Comparison of ENCODE assay signal across 16 mouse cellular contexts in the genomic region with DNA sequence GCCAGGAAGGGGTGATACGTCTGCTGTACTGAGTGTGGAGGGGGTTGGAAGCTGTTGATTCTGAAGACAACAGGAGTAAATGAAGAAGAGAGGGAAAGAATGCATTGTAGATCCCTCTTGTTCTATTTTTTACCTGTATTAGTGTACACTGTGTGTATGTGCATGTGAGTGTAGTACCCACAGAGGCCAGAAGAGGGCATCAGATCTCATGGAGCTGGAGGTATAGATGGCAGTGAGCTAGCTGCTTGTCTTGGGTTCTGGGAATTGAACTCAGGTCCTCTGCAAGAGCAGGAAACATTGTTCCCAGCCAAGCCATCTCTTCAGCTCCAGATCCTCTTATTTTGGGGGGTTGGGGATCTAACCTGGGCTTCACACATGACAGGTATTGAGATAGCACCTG. TPM values are rescaled to one million over a fixed set of nuclear protein-coding genes. Genes with fewer than 3 reads are reported as not detected.
DNase-seq lines count a peak whose midpoint lies in the region; ATAC-seq and TF ChIP-seq lines count a peak whose summit lies in the region.
"Had no signal": no experiment of that assay in that cellular context is flagged by ENCODE, and none has a peak within 500 bp of the region (broad histone marks: within the 10 kb centered on the region; RNA-seq: fewer than 3 reads in every experiment).

No protein-coding gene starts in this region.

- 96% methylated on average over 1 of the region's 1 CpGs for WGBS in liver, adult 2 months
- 92% methylated on average over 1 of the region's 1 CpGs for WGBS in liver, embryonic 12.5 days (ENCODE audit: insufficient replicate concordance)
- 93% methylated on average over 1 of the region's 1 CpGs for WGBS in midbrain, embryonic 14.5 days

- ATAC-seq in liver, embryonic 12.5 days, result no peak
- no peak for ATAC-seq in midbrain, embryonic 14.5 days (ENCODE audit: low FRiP score, low TSS enrichment)

- intact Hi-C loops in gastrocnemius, adult 2 months (cut with DNase I), result no loop called here

- H3K27me3 ChIP-seq in liver, adult 2 months (ENCODE audit: control insufficient read depth, insufficient read depth, low read length), result no peaks in the 10 kb centered on the region
- H3K27me3 ChIP-seq in liver, embryonic 12.5 days (replicated peaks), result no peaks in the 10 kb centered on the region
- H3K27me3 ChIP-seq in E14TG2a.4 (ENCODE audit: insufficient read depth, low read length), result no peaks in the 10 kb centered on the region
- no peaks in the 10 kb centered on the region for H3K27me3 ChIP-seq in midbrain, embryonic 14.5 days (ENCODE audit: control insufficient read depth, insufficient read depth, low read length)
- H3K27me3 ChIP-seq: heart, embryonic 15.5 days; hindbrain, embryonic 13.5 days; lung, embryonic 15.5 days had no signal

- H3K9ac ChIP-seq in liver, adult 2 months (ENCODE audit: low read depth, low read length), result no peak overlapping the region
- H3K9ac ChIP-seq in liver, embryonic 12.5 days, result no peak overlapping the region
- no peak overlapping the region for H3K9ac ChIP-seq in midbrain, embryonic 14.5 days (replicated peaks; ENCODE audit: low read length)
- H3K9ac ChIP-seq: heart, embryonic 15.5 days; hindbrain, embryonic 13.5 days; lung, embryonic 15.5 days had no signal

- H3K4me2 ChIP-seq in liver, embryonic 12.5 days, result no peak overlapping the region
- no peak overlapping the region for H3K4me2 ChIP-seq in midbrain, embryonic 14.5 days (ENCODE audit: low read length)
- H3K4me2 ChIP-seq: heart, embryonic 15.5 days; hindbrain, embryonic 13.5 days; lung, embryonic 15.5 days had no signal

- peak; percentile 49 for TF ChIP-seq CTCF in gastrocnemius, adult 2 months (IDR thresholded peaks at IDR 0.05)
- peak; percentile 45 for TF ChIP-seq CTCF in liver, adult 2 months (IDR thresholded peaks at IDR 0.05; ENCODE audit: low read depth, low read length)
- TF ChIP-seq CTCF in E14TG2a.4 (conservative IDR thresholded peaks at IDR 0.05; ENCODE audit: low read length), result peak; percentile 57

- DNase-seq in gastrocnemius, adult 2 months, result no peak
- no peak for DNase-seq in gastrocnemius, postnatal 10 days
- DNase-seq in liver, adult 2 months (ENCODE audit: extremely low read depth, low read depth, low spot score), result no peak
- DNase-seq in induced T-regulatory cell, adult 2 months (ENCODE audit: low read depth), result peak; percentile 31
- DNase-seq in spleen, postnatal 4 days (ENCODE audit: low spot score in 2 of 2), result no peak
- no peak for DNase-seq in midbrain, embryonic 14.5 days
- DNase-seq: cerebellum, adult 9-10 months; kidney, adult 9 months; layer of hippocampus, adult 9-11 months; left cerebral cortex, postnatal 4 days; right cerebral cortex, postnatal 25 days had no signal

- H3K9me3 ChIP-seq in liver, embryonic 12.5 days (replicated peaks), result peaks cover 6% of the 10 kb centered on the region; the same call in 1 of the 2 replicates
- peaks cover 5% of the 10 kb centered on the region for H3K9me3 ChIP-seq in E14TG2a.4 (ENCODE audit: low read length)
- H3K9me3 ChIP-seq in midbrain, embryonic 14.5 days (ENCODE audit: control insufficient read depth, low read length), result no peaks in the 10 kb centered on the region; the same call in 1 of the 2 replicates
- H3K9me3 ChIP-seq: heart, embryonic 15.5 days; hindbrain, embryonic 13.5 days; lung, embryonic 15.5 days had no signal

- peaks cover 21% of the 10 kb centered on the region for H3K4me1 ChIP-seq in liver, adult 2 months (ENCODE audit: control insufficient read depth, insufficient read depth, low read length)
- H3K4me1 ChIP-seq in liver, embryonic 12.5 days, result no peaks in the 10 kb centered on the region
- peaks cover 18% of the 10 kb centered on the region; the same call in 1 of the 2 replicates for H3K4me1 ChIP-seq in E14TG2a.4 (replicated peaks; ENCODE audit: low read depth, low read length)
- no peaks in the 10 kb centered on the region for H3K4me1 ChIP-seq in midbrain, embryonic 14.5 days (ENCODE audit: control insufficient read depth, insufficient read depth, low read length)

- no peak overlapping the region for H3K4me3 ChIP-seq in gastrocnemius, adult 2 months
- no peak overlapping the region for H3K4me3 ChIP-seq in liver, adult 2 months (ENCODE audit: insufficient read depth, low read depth, low read length)
- H3K4me3 ChIP-seq in liver, embryonic 12.5 days, result no peak overlapping the region
- H3K4me3 ChIP-seq in E14TG2a.4 (replicated peaks; ENCODE audit: low read length), result no peak overlapping the region
- H3K4me3 ChIP-seq in midbrain, embryonic 14.5 days (replicated peaks; ENCODE audit: low read depth, low read length), result no peak overlapping the region
- H3K4me3 ChIP-seq: heart, embryonic 15.5 days; hindbrain, embryonic 13.5 days; lung, embryonic 15.5 days had no signal

- no peak overlapping the region for H3K27ac ChIP-seq in gastrocnemius, adult 2 months
- no peak overlapping the region for H3K27ac ChIP-seq in liver, adult 2 months (replicated peaks; ENCODE audit: insufficient read depth, low read depth, low read length)
- H3K27ac ChIP-seq in liver, embryonic 12.5 days, result no peak overlapping the region
- no peak overlapping the region for H3K27ac ChIP-seq in midbrain, embryonic 14.5 days (replicated peaks; ENCODE audit: low read depth, low read length)
- H3K27ac ChIP-seq: heart, embryonic 15.5 days; hindbrain, embryonic 13.5 days; lung, embryonic 15.5 days had no signal

- TF ChIP-seq POLR2A in liver, adult 2 months (IDR thresholded peaks at IDR 0.05; ENCODE audit: extremely low read depth, insufficient read depth, low read length), result no peak

- H3K79me2 ChIP-seq in liver, adult 2 months (ENCODE audit: control insufficient read depth, insufficient read depth, low read length), result peaks cover 45% of the 10 kb centered on the region; the same call in 1 of the 2 replicates

- peaks cover 50% of the 10 kb centered on the region for H3K36me3 ChIP-seq in liver, adult 2 months (ENCODE audit: control insufficient read depth, insufficient read depth, low read length)
- H3K36me3 ChIP-seq in liver, embryonic 12.5 days, result peaks cover 8% of the 10 kb centered on the region; the same call in 1 of the 2 replicates
- H3K36me3 ChIP-seq in E14TG2a.4 (ENCODE audit: insufficient read depth, low read length), result peaks cover 47% of the 10 kb centered on the region
- no peaks in the 10 kb centered on the region for H3K36me3 ChIP-seq in midbrain, embryonic 14.5 days (ENCODE audit: control insufficient read depth, insufficient read depth, low read length)
- H3K36me3 ChIP-seq: hindbrain, embryonic 13.5 days; lung, embryonic 15.5 days had no signal

RNA-seq across cellular contexts. Expression of a gene that starts 25.6 kb away (rescaled TPM):
- 1 to 10 TPM; 7.1 to 8.8 TPM for total RNA-seq in gastrocnemius, adult 2 months (2021)
- 10 to 100 TPM; 34.5 to 45.9 TPM for total RNA-seq in gastrocnemius, postnatal 10 days (2021)
- total RNA-seq in liver, adult 2 months (2014; rRNA removed), result 162 and 234 TPM in 2 replicates
- polyA plus RNA-seq in liver, adult 2 months (2012; rRNA removed), result 182 and 211 TPM in 2 replicates
- 7.0 and 8.3 TPM in 2 replicates for polyA plus RNA-seq in liver, embryonic 12.5 days (2016; fragmentation: Nextera tagmentation; extraction: Ambion mirVana)
- polyA plus RNA-seq in midbrain, embryonic 14.5 days (2014; fragmentation: Nextera tagmentation; extraction: Ambion mirVana), result 9.3 and 19.2 TPM in 2 replicates

RNA-seq across cellular contexts. Expression of a gene that starts 40.9 kb away (rescaled TPM):
- total RNA-seq in gastrocnemius, adult 2 months (2021), result under 1 TPM; 0.18 to 0.81 TPM
- under 1 TPM; 0.68 to 0.77 TPM for total RNA-seq in gastrocnemius, postnatal 10 days (2021)
- 0.46 and 0.54 TPM in 2 replicates for total RNA-seq in liver, adult 2 months (2014; rRNA removed)
- 0.31 and 0.33 TPM in 2 replicates for polyA plus RNA-seq in liver, adult 2 months (2012; rRNA removed)
- 0.38 and 0.41 TPM in 2 replicates for polyA plus RNA-seq in liver, embryonic 12.5 days (2016; fragmentation: Nextera tagmentation; extraction: Ambion mirVana)
- polyA plus RNA-seq in midbrain, embryonic 14.5 days (2014; fragmentation: Nextera tagmentation; extraction: Ambion mirVana), result 0.37 and 0.53 TPM in 2 replicates
